Mouse (Mus musculus) CH12.LX (cell line): ENCODE measurements around the gene Hcrt.

Source experiments
- CHD2 ChIP-seq: IDR thresholded peaks from 2 replicates; pipeline ENCODE4 v1.6.1; 2011; ENCODE audit warnings: low read length, improper control_type of control experiment
- CTCF ChIP-seq, 2 experiments: IDR thresholded peaks in 1 of 2; conservative IDR thresholded peaks in 1 of 2; 2 replicates each; pipeline ENCODE4 v1.5.1; 2011 to 2012; ENCODE audit warnings: low read depth in 2 of 2, low read length in 2 of 2, improper control_type of control experiment in 1 of 2, inconsistent platforms in 1 of 2, mild to moderate bottlenecking in 1 of 2, moderate library complexity in 1 of 2
- E2F4 ChIP-seq: IDR thresholded peaks from 2 replicates; pipeline ENCODE4 v1.6.1; 2011; ENCODE audit warnings: low read depth, low read length, improper control_type of control experiment; ENCODE audit not compliant: insufficient replicate concordance
- IRF4 ChIP-seq: IDR thresholded peaks from 2 replicates; pipeline ENCODE4 v1.6.1; 2014; ENCODE audit warnings: low read depth, mild to moderate bottlenecking, inconsistent platforms, low read length, improper control_type of control experiment
- JUN ChIP-seq: IDR thresholded peaks from 2 replicates; pipeline ENCODE4 v1.6.1; 2011; ENCODE audit warnings: low read depth, mild to moderate bottlenecking, low read length, improper control_type of control experiment, moderate library complexity; ENCODE audit not compliant: insufficient read depth
- POLR2A ChIP-seq: IDR thresholded peaks from 2 replicates; pipeline ENCODE4 v1.6.1; 2011; ENCODE audit warnings: low read depth, mild to moderate bottlenecking, improper control_type of control experiment, low read length
- RAD21 ChIP-seq: IDR thresholded peaks from 2 replicates; pipeline ENCODE4 v1.6.1; 2011; ENCODE audit warnings: low read depth, mild to moderate bottlenecking, low read length, improper control_type of control experiment, moderate library complexity
- TBP ChIP-seq: conservative IDR thresholded peaks from 2 replicates; pipeline ENCODE4 v1.6.1; 2011; ENCODE audit warnings: low read depth, low read length, improper control_type of control experiment
- USF2 ChIP-seq: conservative IDR thresholded peaks from 2 replicates; pipeline ENCODE4 v1.6.1; 2011; ENCODE audit warnings: low read depth, low read length, improper control_type of control experiment

GRCm38 (mm10) chr11:100730477-100731205 is 32.1 kb downstream of the Hcrt start:
- TF ChIP-seq POLR2A (no peak), USF2 (no peak), TBP (no peak), IRF4 (no peak), CTCF (conservative IDR thresholded peaks at IDR 0.05 in 1 of 2, IDR thresholded peaks at IDR 0.05 in 1 of 2; ENCODE audit: low read depth in 2 of 2, low read length in 2 of 2) (no peak), CHD2 (no peak), JUN (no peak), RAD21 (no peak), E2F4 (no peak)
